Mouse (Mus musculus) lung, postnatal 14 days (tissue): Measurements from ENCODE around the gene Mrgprb5.
"Not testable (repeated sequence)": the region's sequence is repeated elsewhere in the genome, so short reads cannot be mapped to it uniquely, and the experiment has no call there.

Experiments used
- DNase-seq: peaks from one replicate; pipeline ENCODE4 v3.0.0; 2021

Gene Mrgprb5

DNA sequence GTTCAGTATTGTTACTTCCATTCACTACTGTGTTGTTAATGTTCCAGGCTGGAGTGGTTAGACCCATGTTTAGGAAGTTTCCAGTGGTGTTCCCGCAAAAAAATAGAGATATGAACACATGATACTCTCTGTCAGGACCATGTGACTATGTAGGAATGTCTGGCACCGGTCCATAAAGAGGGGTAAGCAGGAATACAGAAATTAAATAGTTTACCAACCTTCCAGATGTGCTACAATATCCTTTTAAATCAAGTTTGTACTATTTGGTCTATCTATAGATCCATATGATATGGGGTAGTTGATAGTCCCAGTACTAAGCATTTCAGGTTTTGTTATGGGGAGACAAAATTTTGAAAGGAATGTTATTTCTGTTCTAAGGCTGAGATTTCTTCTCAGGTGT is at the start of gene Mrgprb5:
Mrgprb5 (minus strand) TSS at position 101 of the 400 bp plus-strand sequence.
- DNase-seq = no peak

DNA sequence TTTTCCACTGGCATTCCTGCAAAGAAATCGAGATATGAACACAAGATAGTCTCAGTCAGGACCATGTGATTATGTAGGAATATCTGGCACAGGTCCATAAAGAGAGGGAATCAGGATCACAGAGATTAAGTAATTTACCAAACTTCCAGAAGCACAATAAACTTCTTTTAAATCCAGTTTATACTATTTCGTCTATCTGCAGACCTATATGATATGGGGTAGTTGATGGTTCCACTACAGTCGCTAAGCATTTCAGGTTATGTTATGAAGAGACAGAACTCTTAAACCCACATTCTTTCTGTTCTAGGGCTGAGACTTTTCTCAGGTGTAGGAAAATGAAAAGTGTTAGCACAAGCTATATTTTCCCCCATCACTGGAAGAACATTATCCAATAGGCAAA is 30.4 kb upstream of the Mrgprb5 start, which contains the start of gene Mrgprb4:
Mrgprb4 (minus strand) TSS at position 101 of the 400 bp plus-strand sequence.
- no peak for DNase-seq

DNA sequence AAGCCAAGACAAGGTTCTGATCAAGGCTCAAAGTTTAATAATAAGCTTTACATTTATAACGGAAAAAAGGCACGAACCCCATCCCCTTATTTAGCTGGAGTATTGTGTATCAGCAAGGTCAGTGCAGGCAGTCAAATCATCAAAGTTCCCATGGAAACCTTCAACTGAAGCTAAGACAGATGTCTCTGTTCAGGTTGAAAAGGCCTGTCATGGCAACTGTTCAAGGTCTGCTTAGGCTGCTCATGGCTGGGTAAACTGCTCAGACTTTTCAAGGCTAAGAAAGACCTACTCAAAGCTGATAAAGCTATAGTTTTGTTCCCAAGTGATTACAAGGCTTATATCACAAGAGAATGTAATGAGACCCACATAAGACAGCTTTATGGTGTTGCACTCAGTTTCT is 1.3 kb downstream of the Mrgprb5 start:
- DNase-seq = no peak

DNA sequence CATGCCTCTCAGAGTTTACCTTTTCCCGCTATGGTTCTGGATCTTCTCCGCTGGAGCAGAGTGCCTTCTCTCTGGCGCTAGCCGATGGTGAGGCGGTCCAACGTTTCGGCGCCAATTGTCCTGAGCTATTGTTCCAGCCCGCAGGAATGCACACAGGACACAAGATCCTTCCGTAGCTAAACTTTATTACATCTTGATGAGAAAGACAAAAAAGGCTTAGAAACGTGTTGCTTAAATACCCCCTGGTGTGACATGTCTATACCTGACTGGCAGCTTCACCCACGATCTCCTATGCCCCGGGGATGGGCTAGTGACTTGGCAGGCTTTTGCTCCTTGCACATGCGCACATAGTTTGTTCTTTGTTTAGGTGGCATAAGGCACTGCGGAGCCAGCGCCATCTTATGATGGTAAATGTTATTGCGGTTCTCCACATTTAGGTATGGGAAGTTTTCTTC is 30.5 kb downstream of the Mrgprb5 start:
- DNase-seq = peak; percentile 11

- no peak for DNase-seq
These were observed 31.4 kb downstream of the Mrgprb5 start for GRCm38 (mm10) chr7:48137216-48138077.

DNA sequence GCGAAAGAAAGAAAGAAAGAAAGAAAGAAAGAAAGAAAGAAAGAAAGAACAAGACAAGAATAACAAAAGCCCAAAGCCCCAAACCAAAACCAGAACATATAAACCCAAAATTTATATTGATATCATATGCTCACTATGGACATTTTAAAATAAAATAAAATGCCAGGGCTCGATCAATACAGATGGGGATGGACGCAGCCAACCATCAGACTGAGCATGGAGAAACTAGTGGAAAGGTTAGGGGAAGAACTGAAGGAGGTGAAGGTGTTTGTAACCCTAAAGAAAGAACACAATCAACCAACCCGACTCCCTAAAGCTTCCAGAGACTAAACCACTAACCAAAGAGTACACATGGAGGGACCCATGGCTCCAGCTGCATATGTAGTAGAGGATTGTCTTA is 36.1 kb downstream of the Mrgprb5 start:
- no peak for DNase-seq

GRCm38 (mm10) chr7:48132247-48132646 is 36.6 kb downstream of the Mrgprb5 start:
- not testable (repeated sequence) for DNase-seq

- not testable (repeated sequence) for DNase-seq
These were observed 37.0 kb downstream of the Mrgprb5 start for GRCm38 (mm10) chr7:48131820-48132219.

DNA sequence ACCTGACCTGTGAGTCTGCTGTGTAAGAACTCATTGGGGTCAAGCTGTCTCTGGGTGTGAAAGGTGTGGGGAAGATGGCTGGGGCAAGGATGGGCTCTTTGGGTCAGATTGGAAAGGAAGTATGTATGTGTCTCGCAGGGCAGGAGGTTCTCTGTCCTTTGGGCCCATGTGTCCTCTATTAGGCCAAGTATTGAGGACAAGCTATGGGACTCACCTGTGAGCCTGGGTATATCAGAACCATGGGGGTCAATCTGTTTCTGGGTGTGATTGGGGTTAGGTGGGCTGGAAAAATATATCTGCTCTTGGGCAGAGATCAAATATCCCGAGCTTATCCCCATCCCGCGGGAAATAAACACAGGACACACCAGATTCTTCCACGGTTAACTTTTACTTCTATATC is 45.0 kb downstream of the Mrgprb5 start:
- no peak for DNase-seq
